Mouse (Mus musculus) embryonic fibroblast, embryonic 13.5 days (primary cell): ENCODE results near the gene Ccl8. TPM values are rescaled to one million over a fixed set of nuclear protein-coding genes. Genes with fewer than 3 reads are reported as not detected.
A peak's percentile ranks its signal among the peaks of the same experiment; 100 is the strongest.

Source experiments
- H3K27ac ChIP-seq: 2 replicates; pipeline ENCODE4 v1.5.1; 2012; ENCODE audit warnings: low read length, control low read depth, inconsistent platforms; ENCODE audit not compliant: insufficient read depth
- H3K4me1 ChIP-seq: 2 replicates; pipeline ENCODE4 v1.6.1; 2011; ENCODE audit warnings: low read length; ENCODE audit not compliant: control insufficient read depth, insufficient read depth
- H3K4me3 ChIP-seq: 2 replicates; pipeline ENCODE4 v1.5.1; 2011; ENCODE audit warnings: mild to moderate bottlenecking, control low read depth, low read length; ENCODE audit not compliant: insufficient read depth
- CTCF ChIP-seq: IDR thresholded peaks from 2 replicates; pipeline ENCODE4 v1.5.1; 2011; ENCODE audit warnings: mild to moderate bottlenecking, control low read depth, low read length, moderate library complexity, borderline replicate concordance; ENCODE audit not compliant: insufficient read depth
- POLR2A ChIP-seq: IDR thresholded peaks from 2 replicates; pipeline ENCODE4 v1.6.1; 2011; ENCODE audit warnings: low read depth, mild to moderate bottlenecking, control low read depth, low read length, moderate library complexity
- polyA plus RNA-seq: library from polyadenylated mRNA; stranded (reverse); fragments of >200 nt; gene quantifications from 2 replicates; pipeline ENCODE4 v1.2.4, GENCODE M21; 2011; ENCODE audit warnings: low read depth; ENCODE audit not compliant: missing spikeins, insufficient read length

Gene Ccl8
- polyA plus RNA-seq = 1.0 TPM in 1 of 2 replicates, not detected in the other

DNA sequence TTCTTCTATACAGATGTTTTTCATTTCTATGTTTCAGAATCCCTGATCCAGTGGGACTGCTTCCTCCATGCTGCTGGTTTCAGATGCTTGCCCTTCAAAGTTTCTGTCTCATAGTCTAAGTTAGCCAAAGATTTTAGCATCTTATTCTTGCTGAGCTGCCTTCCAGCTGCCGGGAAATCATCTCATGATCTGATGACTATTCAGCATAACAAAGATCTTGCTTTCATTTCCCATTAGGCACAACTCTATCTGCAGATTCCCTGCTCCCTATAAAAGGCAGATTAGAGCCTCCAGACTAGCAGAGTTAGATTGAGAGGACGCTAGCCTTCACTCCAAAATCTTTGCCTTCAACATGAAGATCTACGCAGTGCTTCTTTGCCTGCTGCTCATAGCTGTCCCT is at the start of gene Ccl8:
Gene Ccl8 (plus strand): TSS at position 301 of the 400 bp plus-strand sequence.
- no peaks in the 10 kb centered on the region for H3K4me1 ChIP-seq
- H3K4me3 ChIP-seq = no peak within 1 kb of the TSS
- no peak for TF ChIP-seq POLR2A
- TF ChIP-seq CTCF = no peak
- no peak within 1 kb of the TSS for H3K27ac ChIP-seq

- TF ChIP-seq POLR2A (no peak), CTCF (no peak)
- no peak overlapping the region for H3K27ac ChIP-seq
- no peak overlapping the region for H3K4me3 ChIP-seq
- peaks cover 10% of the 10 kb centered on the region; the same call in 1 of the 2 replicates for H3K4me1 ChIP-seq
Measured at GRCm38 (mm10) chr11:82066953-82067571, 47.9 kb upstream of the Ccl8 start.

DNA sequence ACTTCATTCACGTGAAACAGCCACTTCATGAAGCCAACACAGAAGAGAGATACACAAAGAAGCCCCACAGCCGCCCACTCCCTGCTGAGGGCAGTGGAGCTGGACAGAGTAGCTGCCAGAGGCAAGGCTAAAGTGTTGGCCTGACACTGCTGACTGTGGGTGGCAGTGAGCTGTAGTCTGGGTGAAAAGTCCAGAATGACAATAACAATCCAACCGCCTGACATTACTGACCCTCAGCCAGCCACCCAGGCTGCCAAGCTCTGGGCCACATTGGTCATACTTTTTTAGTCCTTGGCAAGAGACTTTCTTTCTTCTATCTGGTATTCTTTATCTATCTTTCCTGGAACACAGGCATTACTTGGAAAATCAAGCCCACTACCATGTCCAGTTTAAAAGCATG is 43.9 kb upstream of the Ccl8 start:
- no peak for TF ChIP-seq CTCF
- no peak for TF ChIP-seq POLR2A
- Histone ChIP-seq H3K4me3 (no peak overlapping the region), H3K4me1 (peaks cover 10% of the 10 kb centered on the region; the same call in 1 of the 2 replicates), H3K27ac (no peak overlapping the region)

- H3K4me1 ChIP-seq = peaks cover 2% of the 10 kb centered on the region; the same call in 1 of the 2 replicates
- no peak overlapping the region for H3K4me3 ChIP-seq
- H3K27ac ChIP-seq = no peak overlapping the region
- TF ChIP-seq CTCF = no peak
- TF ChIP-seq POLR2A = no peak
Measured at GRCm38 (mm10) chr11:82072374-82072773, 42.6 kb upstream of the Ccl8 start.

DNA sequence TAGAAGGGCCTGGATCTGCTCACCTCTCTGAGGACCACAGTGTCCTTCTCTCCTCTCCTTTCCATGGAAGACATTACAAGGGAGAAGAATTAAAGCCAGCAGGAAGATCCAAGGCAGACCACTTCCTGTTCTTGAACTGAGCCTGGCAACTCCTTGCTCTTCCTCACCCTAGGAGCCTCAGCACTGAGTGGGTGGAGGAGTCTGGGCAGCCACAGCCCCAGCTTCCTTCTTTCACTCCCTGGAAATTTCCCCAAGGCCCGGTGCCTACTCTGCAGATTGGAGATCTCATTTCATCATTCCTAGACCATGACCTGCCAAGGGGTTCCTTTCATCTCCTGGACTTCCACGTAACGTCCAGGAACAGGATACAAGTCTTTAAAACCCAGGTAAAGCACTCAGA is 42.0 kb upstream of the Ccl8 start:
- Histone ChIP-seq H3K4me3 (no peak overlapping the region), H3K4me1 (no peaks in the 10 kb centered on the region; the same call in 1 of the 2 replicates), H3K27ac (no peak overlapping the region)
- TF ChIP-seq POLR2A (no peak), CTCF (no peak)

- no peak for TF ChIP-seq POLR2A
- peak overlapping the region; percentile 2; the same call in 1 of the 2 replicates for H3K27ac ChIP-seq
- no peak overlapping the region for H3K4me3 ChIP-seq
- no peaks in the 10 kb centered on the region; the same call in 1 of the 2 replicates for H3K4me1 ChIP-seq
Measured at GRCm38 (mm10) chr11:82073686-82074085, 41.3 kb upstream of the Ccl8 start.

- TF ChIP-seq CTCF (no peak), POLR2A (no peak)
- Histone ChIP-seq H3K4me3 (no peak overlapping the region), H3K27ac (no peak overlapping the region), H3K4me1 (peaks cover 3% of the 10 kb centered on the region)
Measured at GRCm38 (mm10) chr11:82077031-82077430, 38.0 kb upstream of the Ccl8 start.

DNA sequence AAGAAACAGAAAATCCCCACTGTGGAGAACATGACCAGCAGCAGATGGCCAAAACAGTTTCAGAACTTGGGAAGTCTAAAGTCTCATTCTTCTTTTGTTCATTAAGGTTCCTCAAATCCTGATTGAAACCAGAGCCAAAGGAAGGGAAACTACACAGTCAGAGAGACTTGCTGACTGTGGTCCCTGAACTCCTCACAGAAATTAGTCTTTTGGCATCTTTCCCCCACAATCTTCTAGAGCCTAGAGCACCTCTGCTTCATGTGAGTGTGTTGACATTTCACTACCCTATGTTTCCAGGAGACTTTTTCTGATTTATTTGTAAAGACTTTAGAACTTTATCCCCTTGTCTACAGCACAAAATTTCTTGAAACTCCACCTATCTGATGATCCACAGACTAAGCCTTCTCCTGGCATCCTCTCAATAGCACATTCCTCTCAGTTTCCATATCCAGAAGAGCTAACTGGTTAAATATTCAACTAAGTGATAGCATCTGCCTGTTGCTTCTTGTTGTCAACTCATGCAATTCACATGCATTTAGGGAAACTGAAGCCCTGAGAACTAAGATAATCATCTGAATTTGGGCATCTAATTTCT is 36.8 kb upstream of the Ccl8 start:
- peak overlapping the region; percentile 86 for H3K27ac ChIP-seq
- no peak overlapping the region for H3K4me3 ChIP-seq
- TF ChIP-seq POLR2A (no peak), CTCF (no peak)
- H3K4me1 ChIP-seq = peaks cover 3% of the 10 kb centered on the region

GRCm38 (mm10) chr11:82080865-82081264 is 34.1 kb upstream of the Ccl8 start:
- Histone ChIP-seq H3K27ac (no peak overlapping the region), H3K4me1 (peaks cover 3% of the 10 kb centered on the region), H3K4me3 (no peak overlapping the region)
- TF ChIP-seq CTCF = no peak
- no peak for TF ChIP-seq POLR2A

DNA sequence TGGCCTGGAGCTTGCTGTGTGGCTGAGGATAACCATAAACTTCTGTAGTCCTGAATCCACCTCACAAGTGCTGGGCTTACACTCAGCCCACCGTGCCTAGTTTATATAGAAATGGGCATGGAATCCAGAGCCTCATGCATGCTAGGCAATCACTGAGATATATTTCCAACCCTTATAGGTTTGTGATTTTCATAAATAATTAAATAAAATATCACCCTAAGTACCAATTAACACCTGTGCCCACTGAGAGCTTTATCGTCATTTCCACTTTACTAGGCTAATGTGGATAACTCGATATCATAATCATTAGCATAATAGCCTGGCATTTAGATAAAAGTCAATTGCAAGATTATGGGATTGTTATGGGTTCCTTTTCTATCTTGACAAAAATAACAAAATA is 30.6 kb upstream of the Ccl8 start:
- Histone ChIP-seq H3K4me1 (peaks cover 3% of the 10 kb centered on the region), H3K27ac (no peak overlapping the region), H3K4me3 (no peak overlapping the region)
- TF ChIP-seq POLR2A (no peak), CTCF (no peak)
